Mouse (Mus musculus) spleen, adult 10 weeks (tissue): Measurements from ENCODE around the gene Acadl. TPM values are rescaled to one million over a fixed set of nuclear protein-coding genes. Genes with fewer than 3 reads are reported as not detected.

Experiments
- polyA plus RNA-seq: library from polyadenylated mRNA; stranded (reverse); fragments of 350-450 nt; fragmentation: Illumina TruSeq; extraction: RNeasy Lipid Tissue Mini Kit (QIAGEN cat#74804); gene quantifications from one replicate; pipeline ENCODE4 v1.2.3, GENCODE M21; 2015; ENCODE audit warnings: low replicate concordance; ENCODE audit not compliant: insufficient read depth

Gene Acadl
- 89.8 TPM for polyA plus RNA-seq

DNA sequence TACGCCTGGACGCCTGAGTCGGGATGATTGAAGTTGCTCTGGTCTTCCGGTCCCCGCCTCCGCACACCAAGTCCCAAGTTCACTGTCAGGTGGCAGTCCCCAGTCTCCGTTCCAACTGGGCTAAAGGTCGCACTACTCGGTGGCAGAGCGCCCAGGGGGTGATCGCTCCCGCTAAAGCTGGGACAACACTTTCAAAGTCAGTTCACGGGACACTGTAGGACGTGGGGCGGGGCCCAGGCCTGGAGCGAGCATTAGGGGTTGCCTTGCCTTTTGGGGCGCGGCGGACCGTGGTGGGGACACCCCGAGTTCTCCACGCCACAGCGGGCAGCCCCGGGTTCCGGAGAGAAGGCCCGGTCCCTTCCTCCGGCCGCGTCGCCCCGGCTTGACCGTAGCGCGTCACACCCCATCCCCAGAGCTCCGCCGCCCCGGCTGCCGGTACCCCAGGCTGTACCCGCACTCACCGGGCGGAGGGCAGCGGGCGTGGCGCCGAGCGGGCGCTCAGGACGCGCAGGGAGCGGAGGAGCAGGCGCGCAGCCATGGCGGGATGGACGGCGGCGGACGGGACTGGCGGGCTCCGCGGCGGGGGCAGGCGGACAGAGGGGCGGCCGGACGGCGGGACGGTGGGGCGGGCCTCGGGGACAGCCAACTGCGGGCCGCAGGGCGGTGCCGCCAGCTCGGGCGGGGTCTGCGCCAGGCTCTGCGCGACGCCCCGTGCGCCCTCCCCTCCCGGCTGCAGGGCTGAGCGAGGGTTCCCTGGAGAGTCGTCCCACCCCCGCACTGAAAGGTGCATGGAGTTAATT, at the start of gene Acadl:
TSS of gene Acadl (minus strand) at position 566 of the 800 bp plus-strand sequence.

DNA sequence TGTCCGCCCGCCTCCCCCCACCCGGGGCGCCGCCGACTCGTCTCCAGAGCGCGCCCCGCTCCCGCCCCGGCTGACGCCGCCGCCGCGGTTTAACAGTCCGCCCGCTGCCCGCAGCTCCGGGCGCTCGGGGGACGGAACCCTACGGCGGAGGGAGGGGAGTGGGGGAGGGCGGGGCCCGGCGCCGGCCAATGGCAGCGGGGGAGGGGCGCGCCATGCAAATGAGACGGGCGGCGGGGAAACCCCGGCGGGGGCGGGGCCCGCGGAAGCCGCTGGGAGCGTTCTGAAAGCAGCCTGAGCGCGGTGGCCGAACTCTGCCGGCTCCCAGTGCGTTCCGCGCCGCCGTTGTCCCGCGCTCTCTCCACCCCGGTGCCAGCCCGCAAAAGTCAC, 45.6 kb downstream of the Acadl start, which contains the start of gene Kansl1l:
TSS of gene Kansl1l (minus strand) at position 110 of the 387 bp plus-strand sequence.

Other genes starting within 250 kb of the Acadl start
- gene Rpe, start 162.4 kb downstream of the Acadl start, polyA plus RNA-seq: 49.0 TPM
- 24.8 TPM for gene Kansl1l, start 45.7 kb downstream of the Acadl start, polyA plus RNA-seq
- gene Myl1, start 82.1 kb upstream of the Acadl start, polyA plus RNA-seq: not detected
- gene Lancl1, start 175.6 kb upstream of the Acadl start, polyA plus RNA-seq: 37.1 TPM